Mouse (Mus musculus) ovary, adult 2 months (tissue): Measurements from ENCODE around the gene Gm12117. TPM values are rescaled to one million over a fixed set of nuclear protein-coding genes. Genes with fewer than 3 reads are reported as not detected.

Experiments
- polyA plus RNA-seq: library from polyadenylated mRNA; depleted of rRNA; stranded (reverse); fragments of >200 nt; gene quantifications from 2 replicates; pipeline ENCODE4 v1.2.3, GENCODE M21; 2012; rRNA removed

Gm12117 gene
- polyA plus RNA-seq = not detected in 2 replicates

GRCm38 (mm10) chr11:33276637-33277036 is at the start of gene Gm12117:
Gene Gm12117 (minus strand): TSS chr11:33276737.

Other genes starting within 250 kb of the Gm12117 start
- 3.2 and 4.0 TPM in 2 replicates for gene Fgf18, start 129.3 kb downstream of the Gm12117 start, polyA plus RNA-seq
- gene Npm1, start 113.5 kb downstream of the Gm12117 start, polyA plus RNA-seq = 37.0 and 56.1 TPM in 2 replicates
- gene Tlx3, start 73.1 kb downstream of the Gm12117 start, polyA plus RNA-seq = 0.19 TPM in 1 of 2 replicates, not detected in the other
- gene Ranbp17, start 237.0 kb upstream of the Gm12117 start, polyA plus RNA-seq = 1.3 TPM in 2 replicates